Mouse (Mus musculus): ENCODE data around the gene Ubxn10. TPM values are rescaled to one million over a fixed set of nuclear protein-coding genes. Genes with fewer than 3 reads are reported as not detected.

Gene Ubxn10
- polyA plus RNA-seq, 1 experiment from 2014 or later: 1.3 TPM

GRCm38 (mm10) chr4:138682760-138683159 lies 54.2 kb downstream of the Ubxn10 start:
- H3K36me3 ChIP-seq: no peaks in the 10 kb centered on the region
- H3K27ac ChIP-seq (ENCODE audit: poor library complexity, severe bottlenecking): no peak overlapping the region
- H3K9me3 ChIP-seq (replicated peaks): peaks cover 4% of the 10 kb centered on the region; the same call in 1 of the 2 replicates
- H3K4me2 ChIP-seq: no peak overlapping the region
- 65% methylated on average over 2 of the region's 2 CpGs for WGBS
- H3K4me1 ChIP-seq (replicated peaks): no peaks in the 10 kb centered on the region
- no peak for ATAC-seq (ENCODE audit: insufficient number of reproducible peaks, low FRiP score)
- H3K4me3 ChIP-seq: no peak overlapping the region
- H3K9ac ChIP-seq: no peak overlapping the region
- peaks cover 44% of the 10 kb centered on the region for H3K27me3 ChIP-seq (replicated peaks)

- peaks cover 4% of the 10 kb centered on the region; the same call in 1 of the 2 replicates for H3K9me3 ChIP-seq (replicated peaks)
- no peak overlapping the region for H3K27ac ChIP-seq (ENCODE audit: poor library complexity, severe bottlenecking)
- no peaks in the 10 kb centered on the region for H3K4me1 ChIP-seq (replicated peaks)
- H3K4me2 ChIP-seq: no peak overlapping the region
- no peak for ATAC-seq (ENCODE audit: insufficient number of reproducible peaks, low FRiP score)
- no peak overlapping the region for H3K9ac ChIP-seq
- peaks cover 44% of the 10 kb centered on the region for H3K27me3 ChIP-seq (replicated peaks)
- WGBS: 67% methylated on average over 4 of the region's 4 CpGs
- no peak overlapping the region for H3K4me3 ChIP-seq
- H3K36me3 ChIP-seq: no peaks in the 10 kb centered on the region
Observed at GRCm38 (mm10) chr4:138680124-138680523, 56.8 kb downstream of the Ubxn10 start.

GRCm38 (mm10) chr4:138677579-138677978 lies 59.4 kb downstream of the Ubxn10 start:
- WGBS: 21% methylated on average over 16 of the region's 16 CpGs
- Histone ChIP-seq H3K27me3 (replicated peaks) (peaks cover 52% of the 10 kb centered on the region), H3K4me2 (no peak overlapping the region), H3K4me1 (replicated peaks) (no peaks in the 10 kb centered on the region), H3K9ac (no peak overlapping the region), H3K9me3 (replicated peaks) (peaks cover 4% of the 10 kb centered on the region; the same call in 1 of the 2 replicates), H3K4me3 (no peak overlapping the region), H3K27ac (ENCODE audit: poor library complexity, severe bottlenecking) (no peak overlapping the region), H3K36me3 (no peaks in the 10 kb centered on the region)
- no peak for ATAC-seq (ENCODE audit: insufficient number of reproducible peaks, low FRiP score)

- ATAC-seq (ENCODE audit: insufficient number of reproducible peaks, low FRiP score): no peak
- Histone ChIP-seq H3K9ac (no peak overlapping the region), H3K4me2 (no peak overlapping the region), H3K4me1 (replicated peaks) (no peaks in the 10 kb centered on the region), H3K9me3 (replicated peaks) (no peaks in the 10 kb centered on the region), H3K4me3 (no peak overlapping the region), H3K27me3 (replicated peaks) (peaks cover 48% of the 10 kb centered on the region), H3K36me3 (no peaks in the 10 kb centered on the region), H3K27ac (ENCODE audit: poor library complexity, severe bottlenecking) (no peak overlapping the region)
- 10% methylated on average over 16 of the region's 16 CpGs for WGBS
Observed at GRCm38 (mm10) chr4:138676480-138676879, 60.5 kb downstream of the Ubxn10 start.

- no peak overlapping the region for H3K4me2 ChIP-seq
- H3K27ac ChIP-seq (ENCODE audit: poor library complexity, severe bottlenecking): no peak overlapping the region
- no peak overlapping the region for H3K9ac ChIP-seq
- ATAC-seq (ENCODE audit: insufficient number of reproducible peaks, low FRiP score): no peak
- H3K9me3 ChIP-seq (replicated peaks): no peaks in the 10 kb centered on the region
- H3K36me3 ChIP-seq: no peaks in the 10 kb centered on the region
- H3K27me3 ChIP-seq (replicated peaks): peaks cover 38% of the 10 kb centered on the region
- no peak overlapping the region for H3K4me3 ChIP-seq
- WGBS: 69% methylated on average over 4 of the region's 4 CpGs
- H3K4me1 ChIP-seq (replicated peaks): no peaks in the 10 kb centered on the region
Observed at GRCm38 (mm10) chr4:138672160-138672559, 64.8 kb downstream of the Ubxn10 start.

- Histone ChIP-seq H3K4me1 (replicated peaks) (no peaks in the 10 kb centered on the region), H3K27ac (ENCODE audit: poor library complexity, severe bottlenecking) (no peak overlapping the region), H3K9me3 (replicated peaks) (no peaks in the 10 kb centered on the region), H3K36me3 (no peaks in the 10 kb centered on the region), H3K4me3 (no peak overlapping the region), H3K27me3 (replicated peaks) (peaks cover 35% of the 10 kb centered on the region), H3K4me2 (no peak overlapping the region), H3K9ac (no peak overlapping the region)
- WGBS: 77% methylated on average over 11 of the region's 11 CpGs
- ATAC-seq (ENCODE audit: insufficient number of reproducible peaks, low FRiP score): no peak
Observed at GRCm38 (mm10) chr4:138670093-138670889, 66.7 kb downstream of the Ubxn10 start.

- peaks cover 25% of the 10 kb centered on the region; the same call in 1 of the 2 replicates for H3K27me3 ChIP-seq (replicated peaks)
- H3K9ac ChIP-seq: no peak overlapping the region
- H3K4me2 ChIP-seq: no peak overlapping the region
- H3K4me3 ChIP-seq: no peak overlapping the region
- WGBS: 50% methylated on average over 10 of the region's 10 CpGs
- H3K36me3 ChIP-seq: no peaks in the 10 kb centered on the region
- H3K4me1 ChIP-seq (replicated peaks): no peaks in the 10 kb centered on the region
- no peak for ATAC-seq (ENCODE audit: insufficient number of reproducible peaks, low FRiP score)
- no peaks in the 10 kb centered on the region for H3K9me3 ChIP-seq (replicated peaks)
- no peak overlapping the region for H3K27ac ChIP-seq (ENCODE audit: poor library complexity, severe bottlenecking)
Observed at GRCm38 (mm10) chr4:138666521-138666920, 70.4 kb downstream of the Ubxn10 start.

GRCm38 (mm10) chr4:138659936-138660602 lies 76.9 kb downstream of the Ubxn10 start:
- Histone ChIP-seq H3K9me3 (replicated peaks) (no peaks in the 10 kb centered on the region), H3K27ac (ENCODE audit: poor library complexity, severe bottlenecking) (no peak overlapping the region), H3K4me2 (no peak overlapping the region), H3K27me3 (replicated peaks) (0 out of 2 replicates have a peak, but pooled peaks cover 10% of the 10 kb centered on the region), H3K4me3 (no peak overlapping the region), H3K4me1 (replicated peaks) (no peaks in the 10 kb centered on the region), H3K36me3 (no peaks in the 10 kb centered on the region), H3K9ac (no peak overlapping the region)
- WGBS: 66% methylated on average over 11 of the region's 11 CpGs
- ATAC-seq (ENCODE audit: insufficient number of reproducible peaks, low FRiP score): no peak

Other genes with a start within 250 kb of the Ubxn10 start
- not detected in 2 replicates for gene Vwa5b1, start 101.3 kb downstream of the Ubxn10 start, polyA plus RNA-seq (2016; fragmentation: Nextera tagmentation; extraction: Ambion mirVana)
- gene Pla2g2c, start 12.4 kb downstream of the Ubxn10 start, polyA plus RNA-seq (2016; fragmentation: Nextera tagmentation; extraction: Ambion mirVana): 0.15 and 0.41 TPM in 2 replicates
- not detected in 2 replicates for gene Pla2g2f, start 20.5 kb upstream of the Ubxn10 start, polyA plus RNA-seq (2016; fragmentation: Nextera tagmentation; extraction: Ambion mirVana)
- not detected in 2 replicates for gene Pla2g2d, start 38.6 kb upstream of the Ubxn10 start, polyA plus RNA-seq (2016; fragmentation: Nextera tagmentation; extraction: Ambion mirVana)
- gene Pla2g5, start 126.3 kb upstream of the Ubxn10 start, polyA plus RNA-seq (2016; fragmentation: Nextera tagmentation; extraction: Ambion mirVana): 2.5 and 2.6 TPM in 2 replicates
- not detected in 2 replicates for gene Gm13030, start 136.8 kb upstream of the Ubxn10 start, polyA plus RNA-seq (2016; fragmentation: Nextera tagmentation; extraction: Ambion mirVana)
- gene Pla2g2e, start 140.8 kb upstream of the Ubxn10 start, polyA plus RNA-seq (2016; fragmentation: Nextera tagmentation; extraction: Ambion mirVana): not detected in 2 replicates
- gene Otud3, start 176.8 kb upstream of the Ubxn10 start, polyA plus RNA-seq (2016; fragmentation: Nextera tagmentation; extraction: Ambion mirVana): 3.6 and 3.8 TPM in 2 replicates
- not detected in 2 replicates for gene Rnf186, start 229.9 kb upstream of the Ubxn10 start, polyA plus RNA-seq (2016; fragmentation: Nextera tagmentation; extraction: Ambion mirVana)
- gene Tmco4, start 235.7 kb upstream of the Ubxn10 start, polyA plus RNA-seq (2016; fragmentation: Nextera tagmentation; extraction: Ambion mirVana): 5.4 and 5.5 TPM in 2 replicates